Mouse (Mus musculus): ENCODE data around the gene Jarid2. TPM values are rescaled to one million over a fixed set of nuclear protein-coding genes. Genes with fewer than 3 reads are reported as not detected.

The Jarid2 gene
- total RNA-seq, 4 experiments from 2014 or later, result 13.9 to 25.9 (median 19.4) TPM

- DNase-seq (ENCODE audit: low spot score), result no peak
Observed at GRCm38 (mm10) chr13:44775396-44775795, 46.1 kb downstream of the Jarid2 start.

- no peak for DNase-seq (ENCODE audit: low spot score)
Observed at GRCm38 (mm10) chr13:44780506-44780905, 51.2 kb downstream of the Jarid2 start.

GRCm38 (mm10) chr13:44781126-44781525, 51.9 kb downstream of the Jarid2 start:
- DNase-seq (ENCODE audit: low spot score), result no peak

GRCm38 (mm10) chr13:44784551-44784950, 55.3 kb downstream of the Jarid2 start:
- no peak for DNase-seq (ENCODE audit: low spot score)

GRCm38 (mm10) chr13:44786291-44786690, 57.0 kb downstream of the Jarid2 start:
- peak; percentile 53 for DNase-seq (ENCODE audit: low spot score)

GRCm38 (mm10) chr13:44788352-44789125, 59.3 kb downstream of the Jarid2 start:
- no peak for DNase-seq (ENCODE audit: low spot score)

- no peak for DNase-seq (ENCODE audit: low spot score)
Observed at GRCm38 (mm10) chr13:44789982-44790381, 60.7 kb downstream of the Jarid2 start.

- no peak for DNase-seq (ENCODE audit: low spot score)
Observed at GRCm38 (mm10) chr13:44792361-44792892, 63.2 kb downstream of the Jarid2 start.

GRCm38 (mm10) chr13:44795891-44796290, 66.6 kb downstream of the Jarid2 start:
- no peak for DNase-seq (ENCODE audit: low spot score)

- no peak for DNase-seq (ENCODE audit: low spot score)
Observed at GRCm38 (mm10) chr13:44796775-44797174, 67.5 kb downstream of the Jarid2 start.

GRCm38 (mm10) chr13:44798280-44798679, 69.0 kb downstream of the Jarid2 start:
- no peak for DNase-seq (ENCODE audit: low spot score)

- DNase-seq (ENCODE audit: low spot score), result no peak
Observed at GRCm38 (mm10) chr13:44799166-44799565, 69.9 kb downstream of the Jarid2 start.

GRCm38 (mm10) chr13:44800059-44800458, 70.8 kb downstream of the Jarid2 start:
- DNase-seq (ENCODE audit: low spot score), result peak; percentile 44

GRCm38 (mm10) chr13:44804876-44805275, 75.6 kb downstream of the Jarid2 start:
- DNase-seq (ENCODE audit: low spot score), result peak; percentile 35

GRCm38 (mm10) chr13:44808307-44808706, 79.0 kb downstream of the Jarid2 start:
- no peak for DNase-seq (ENCODE audit: low spot score)

- no peak for DNase-seq (ENCODE audit: low spot score)
Observed at GRCm38 (mm10) chr13:44811021-44811420, 81.7 kb downstream of the Jarid2 start.

GRCm38 (mm10) chr13:44811601-44812000, 82.3 kb downstream of the Jarid2 start:
- DNase-seq (ENCODE audit: low spot score), result no peak

GRCm38 (mm10) chr13:44812381-44812780, 83.1 kb downstream of the Jarid2 start:
- DNase-seq (ENCODE audit: low spot score), result no peak

- DNase-seq (ENCODE audit: low spot score), result peak; percentile 76
Observed at GRCm38 (mm10) chr13:44819400-44819799, 90.1 kb downstream of the Jarid2 start.

GRCm38 (mm10) chr13:44822578-44822977, 93.3 kb downstream of the Jarid2 start:
- DNase-seq (ENCODE audit: low spot score), result no peak

GRCm38 (mm10) chr13:44828903-44829302, 99.6 kb downstream of the Jarid2 start:
- DNase-seq (ENCODE audit: low spot score), result no peak

- DNase-seq (ENCODE audit: low spot score), result no peak
Observed at GRCm38 (mm10) chr13:44832104-44832503, 102.8 kb downstream of the Jarid2 start.

GRCm38 (mm10) chr13:44832866-44833265, 103.6 kb downstream of the Jarid2 start:
- DNase-seq (ENCODE audit: low spot score), result no peak
